11 mouse cellular contexts compared by ENCODE assay signal in genomic region chr1:87292420-87293190, GRCm38 (mm10). TPM values are rescaled to one million over a fixed set of nuclear protein-coding genes. Genes with fewer than 3 reads are reported as not detected.
DNase-seq lines count a peak whose midpoint lies in the region; ATAC-seq and TF ChIP-seq lines count a peak whose summit lies in the region.
"Had no signal": no experiment of that assay in that cellular context is flagged by ENCODE, and none has a peak within 500 bp of the region (broad histone marks: within the 10 kb centered on the region; RNA-seq: fewer than 3 reads in every experiment).

No protein-coding gene starts in this region.

- H3K4me1 ChIP-seq in kidney, postnatal 0 days (replicated peaks; ENCODE audit: insufficient read depth, low read length): peaks cover 6% of the 10 kb centered on the region; the same call in 1 of the 2 replicates
- H3K4me1 ChIP-seq: neural tube, embryonic 12.5 days had no signal

- H3K9ac ChIP-seq in kidney, postnatal 0 days (ENCODE audit: low read depth, low read length): no peak overlapping the region
- H3K9ac ChIP-seq: neural tube, embryonic 12.5 days had no signal

- ATAC-seq in kidney, postnatal 0 days (replicated peaks; ENCODE audit: low FRiP score, low read depth): peak; percentile 76
- ATAC-seq in activated CD4-positive, CD25-positive, alpha-beta regulatory T cell, adult 4 months: no peak

- no peaks in the 10 kb centered on the region for H3K9me3 ChIP-seq in kidney, postnatal 0 days (replicated peaks; ENCODE audit: low read length)
- H3K9me3 ChIP-seq: neural tube, embryonic 12.5 days had no signal

- peak overlapping the region; percentile 62 for H3K27ac ChIP-seq in kidney, postnatal 0 days
- H3K27ac ChIP-seq: neural tube, embryonic 12.5 days had no signal

- no peak overlapping the region for H3K4me2 ChIP-seq in kidney, postnatal 0 days (ENCODE audit: low read length)
- H3K4me2 ChIP-seq: neural tube, embryonic 12.5 days had no signal

- H3K4me3 ChIP-seq in kidney, postnatal 0 days (replicated peaks; ENCODE audit: low read depth, low read length): no peak overlapping the region
- H3K4me3 ChIP-seq: neural tube, embryonic 12.5 days had no signal

- WGBS in kidney, postnatal 0 days: 41% methylated on average over 14 of the region's 15 CpGs

- TF ChIP-seq CTCF in kidney, postnatal 0 days (IDR thresholded peaks at IDR 0.05; ENCODE audit: low read depth): peak; percentile 81

- DNase-seq in layer of hippocampus, adult 11-12 months (ENCODE audit: low spot score): peak; percentile 61
- DNase-seq in layer of hippocampus, adult 9-10 months (ENCODE audit: low spot score): no peak
- DNase-seq in cerebellum, postnatal 10 days: peak; percentile 76 to 78
- DNase-seq in gastrocnemius, postnatal 36 days: peak; percentile 28 to 30
- peak; percentile 90 for DNase-seq in kidney, postnatal 0 days (ENCODE audit: low spot score)
- peak; percentile 21 for DNase-seq in lung, postnatal 14 days
- DNase-seq in testis, postnatal 14 days (ENCODE audit: low spot score): peak; percentile 65

- intact Hi-C loops in gastrocnemius, postnatal 36 days (cut with DNase I): loop anchor here (1.0 kb wide), 1 partner anchor 45 kb away; no protein-coding TSS in a partner anchor

- no peaks in the 10 kb centered on the region for H3K27me3 ChIP-seq in kidney, postnatal 0 days (ENCODE audit: insufficient read depth, low read length)
- H3K27me3 ChIP-seq: neural tube, embryonic 12.5 days had no signal

- H3K36me3 ChIP-seq in kidney, postnatal 0 days (ENCODE audit: insufficient read depth, low read length): no peaks in the 10 kb centered on the region
- H3K36me3 ChIP-seq: neural tube, embryonic 12.5 days had no signal

RNA-seq across cellular contexts. Expression of gene Efhd1, which starts 28.4 kb away (rescaled TPM):
- total RNA-seq in gastrocnemius, postnatal 36 days (2021): 1 to 10 TPM; 4.1 to 4.7 TPM
- 40.4 and 42.5 TPM in 2 replicates for polyA plus RNA-seq in kidney, postnatal 0 days (2015; fragmentation: Nextera tagmentation; extraction: Ambion mirVana)
- polyA plus RNA-seq in activated CD4-positive, CD25-positive, alpha-beta regulatory T cell, adult 4 months (2017; shearing (Covaris generic)): not detected
- total RNA-seq: MEL had no signal
- polyA plus RNA-seq: heart, embryonic 14.5 days had no signal

RNA-seq across cellular contexts. Expression of gene Gigyf2, which starts 34.2 kb away (rescaled TPM):
- 10 to 100 TPM; 28.7 to 36.9 TPM for total RNA-seq in gastrocnemius, postnatal 36 days (2021)
- 44.1 and 50.6 TPM in 2 replicates for polyA plus RNA-seq in kidney, postnatal 0 days (2015; fragmentation: Nextera tagmentation; extraction: Ambion mirVana)
- polyA plus RNA-seq in activated CD4-positive, CD25-positive, alpha-beta regulatory T cell, adult 4 months (2017; shearing (Covaris generic)): 10 to 100 TPM; 49.9 to 58.1 TPM

Comparison
In these comparisons a context has a peak if more than half of its experiments do, and no peak if none do; other contexts are left out.
1. RNA of gene Efhd1, which starts 28.4 kb away (polyA plus RNA-seq): 40.4 to 42.5 TPM in kidney, postnatal 0 days; not detected in activated CD4-positive, CD25-positive, alpha-beta regulatory T cell, adult 4 months; every median in the first group is over 10 times any median in the second.